Mouse (Mus musculus) liver, adult 2 months (tissue): ENCODE measurements at regions not wholly inside any gene's neighbourhood (a gene's known extent, or its start where the extent isn't known, plus 50 kb on each side); places are given as distances from the start of the nearest gene placed in this dataset.

Source experiments
- DNase-seq: peaks from one replicate; pipeline ENCODE4 v3.0.0-alpha.2; 2011; ENCODE audit warnings: low read depth, low spot score; ENCODE audit errors: extremely low read depth
- H3K27ac ChIP-seq: fragments of 200-500 bp; replicated peaks from 2 replicates; pipeline ENCODE4 v1.5.1; 2012; ENCODE audit warnings: low read depth, mild to moderate bottlenecking, control low read depth, inconsistent platforms, low read length; ENCODE audit not compliant: insufficient read depth
- H3K27me3 ChIP-seq: fragments of 200-500 bp; 2 replicates; pipeline ENCODE4 v1.6.1; 2012; ENCODE audit warnings: mild to moderate bottlenecking, moderate library complexity, low read length, inconsistent platforms; ENCODE audit not compliant: control insufficient read depth, insufficient read depth
- H3K36me3 ChIP-seq: fragments of 200-500 bp; 2 replicates; pipeline ENCODE4 v1.6.1; 2012; ENCODE audit warnings: low read length, inconsistent platforms; ENCODE audit not compliant: control insufficient read depth, insufficient read depth
- H3K4me1 ChIP-seq: fragments of 200-500 bp; 2 replicates; pipeline ENCODE4 v1.6.1; 2011; ENCODE audit warnings: low read length; ENCODE audit not compliant: control insufficient read depth, insufficient read depth
- H3K4me3 ChIP-seq: fragments of 200-500 bp; 2 replicates; pipeline ENCODE4 v1.5.1; 2011; ENCODE audit warnings: low read depth, mild to moderate bottlenecking, control low read depth, low read length, moderate library complexity; ENCODE audit not compliant: insufficient read depth
- H3K79me2 ChIP-seq: fragments of 200-500 bp; 2 replicates; pipeline ENCODE4 v1.6.1; 2012; ENCODE audit warnings: inconsistent platforms, mild to moderate bottlenecking, low read length, moderate library complexity; ENCODE audit not compliant: control insufficient read depth, insufficient read depth
- H3K9ac ChIP-seq: fragments of 200-500 bp; 2 replicates; pipeline ENCODE4 v1.6.1; 2012; ENCODE audit warnings: low read depth, mild to moderate bottlenecking, control low read depth, inconsistent platforms, low read length
- CTCF ChIP-seq: fragments of 200-500 bp; IDR thresholded peaks from 2 replicates; pipeline ENCODE4 v1.5.1; 2011; ENCODE audit warnings: low read depth, low read length, control low read depth
- POLR2A ChIP-seq: fragments of 200-500 bp; IDR thresholded peaks from 2 replicates; pipeline ENCODE4 v1.6.1; 2011; ENCODE audit warnings: low read length, control low read depth; ENCODE audit not compliant: insufficient read depth; ENCODE audit errors: extremely low read depth
- WGBS: fragments of 180-500 bp; shearing (Covaris S2); methylation state at CpG from one replicate; pipeline ENCODE4 v1.1.7; 2018; 5-methylcytosine and 5-hydroxymethylcytosine counted together

DNA sequence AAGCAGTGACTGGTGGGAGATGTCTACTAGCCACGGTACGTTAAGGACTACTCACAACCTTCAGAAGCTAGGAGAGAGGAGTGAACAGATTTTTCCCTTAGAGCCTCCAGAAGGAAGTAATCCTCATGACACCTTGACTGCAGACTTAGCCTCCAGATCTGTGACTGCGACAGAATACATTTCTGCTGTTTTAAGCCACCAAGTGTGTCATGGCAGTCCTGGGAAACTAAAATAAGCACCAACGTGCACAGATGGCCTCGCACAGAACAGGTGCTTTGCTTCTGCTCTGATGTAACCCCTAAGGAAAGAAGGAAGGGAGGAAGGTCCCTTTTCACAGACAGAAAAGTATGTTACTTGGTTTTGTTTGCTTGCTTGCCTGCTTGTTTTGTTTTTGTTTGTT is 151.5 kb upstream of the Adra1b start:
- 85% methylated on average over 5 of the region's 5 CpGs for WGBS

DNA sequence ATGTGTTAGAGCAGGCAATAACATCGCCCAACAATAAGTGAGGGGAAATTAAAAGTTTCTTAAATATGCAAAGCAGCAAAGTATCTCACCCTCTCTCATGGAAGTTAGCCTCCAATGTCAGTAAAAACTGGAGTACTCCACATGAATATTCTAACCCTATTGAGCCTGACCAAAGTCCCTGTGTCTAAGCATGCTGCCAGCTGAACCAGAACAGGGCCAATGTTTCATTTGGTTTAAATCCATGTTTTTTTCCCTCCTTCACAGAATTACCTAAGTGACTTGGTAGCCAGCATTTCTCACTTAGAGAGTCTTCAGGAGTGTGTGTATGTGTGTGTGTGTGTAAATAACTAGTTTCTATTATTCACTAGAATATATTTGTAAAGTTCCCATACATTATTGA is 161.4 kb upstream of the Adra1b start:
- Histone ChIP-seq H3K27me3 (no peaks in the 10 kb centered on the region), H3K27ac (no peak overlapping the region), H3K79me2 (no peaks in the 10 kb centered on the region), H3K4me1 (no peaks in the 10 kb centered on the region), H3K9ac (no peak overlapping the region), H3K36me3 (no peaks in the 10 kb centered on the region), H3K4me3 (no peak overlapping the region)
- TF ChIP-seq CTCF (no peak), POLR2A (no peak)
- DNase-seq = peak; percentile 79
- 88% methylated on average over 1 of the region's 1 CpGs for WGBS

More for the DNA sequence above, 151.5 kb upstream of the Adra1b start:
- Histone ChIP-seq H3K4me3 (no peak overlapping the region), H3K27ac (no peak overlapping the region), H3K4me1 (no peaks in the 10 kb centered on the region), H3K27me3 (no peaks in the 10 kb centered on the region), H3K9ac (no peak overlapping the region), H3K36me3 (no peaks in the 10 kb centered on the region), H3K79me2 (no peaks in the 10 kb centered on the region)
- TF ChIP-seq POLR2A (no peak), CTCF (no peak)
- DNase-seq = no peak

DNA sequence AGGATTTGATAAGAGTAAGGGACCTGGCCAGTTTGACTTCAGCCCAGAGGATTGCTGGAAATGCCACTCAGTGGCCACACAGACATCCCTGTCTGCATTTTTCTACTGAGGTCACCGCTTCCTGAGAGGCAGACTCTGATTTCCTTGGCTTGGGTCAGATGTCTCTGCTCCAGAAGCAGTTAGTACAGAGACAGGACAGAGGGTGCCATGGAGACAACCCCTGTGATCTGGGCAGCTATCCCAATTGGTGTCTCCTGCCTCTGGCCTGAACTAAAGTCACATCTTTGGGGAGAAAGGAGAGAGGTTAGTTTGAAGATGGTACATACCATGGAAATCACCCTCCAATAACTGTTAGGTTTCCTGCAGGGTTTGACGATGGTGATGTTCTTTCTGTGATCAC is 165.2 kb upstream of the Adra1b start:
- no peaks in the 10 kb centered on the region for H3K36me3 ChIP-seq
- WGBS = 89% methylated on average over 2 of the region's 2 CpGs
- H3K79me2 ChIP-seq = no peaks in the 10 kb centered on the region
- H3K27ac ChIP-seq = no peak overlapping the region
- no peak for TF ChIP-seq POLR2A
- no peak for TF ChIP-seq CTCF
- H3K27me3 ChIP-seq = no peaks in the 10 kb centered on the region
- DNase-seq = no peak
- no peak overlapping the region for H3K4me3 ChIP-seq
- no peak overlapping the region for H3K9ac ChIP-seq
- H3K4me1 ChIP-seq = no peaks in the 10 kb centered on the region

DNA sequence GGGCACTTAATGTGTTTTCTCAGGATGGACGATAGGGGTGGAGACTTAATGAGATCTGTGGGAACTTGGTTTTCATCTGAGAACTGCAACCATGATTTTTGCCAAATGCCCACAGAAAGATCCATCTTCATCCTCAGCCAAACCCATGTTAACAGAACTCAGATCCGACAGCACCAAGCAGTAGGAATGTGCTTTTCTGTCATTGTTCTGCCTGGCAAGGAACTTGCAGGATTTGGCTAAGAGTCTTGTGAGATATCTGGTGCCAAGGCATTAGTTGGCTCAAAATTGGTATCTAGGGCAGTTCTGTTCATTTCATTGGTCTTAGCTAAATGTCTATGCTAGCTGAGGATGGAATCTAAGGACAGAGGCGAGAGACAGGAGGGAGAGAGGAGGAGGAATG is 182.7 kb upstream of the Adra1b start:
- H3K27me3 ChIP-seq = no peaks in the 10 kb centered on the region
- no peak overlapping the region for H3K9ac ChIP-seq
- H3K4me1 ChIP-seq = no peaks in the 10 kb centered on the region
- H3K27ac ChIP-seq = no peak overlapping the region
- no peak overlapping the region for H3K4me3 ChIP-seq
- TF ChIP-seq POLR2A = no peak
- TF ChIP-seq CTCF = no peak
- H3K36me3 ChIP-seq = no peaks in the 10 kb centered on the region
- H3K79me2 ChIP-seq = no peaks in the 10 kb centered on the region
- DNase-seq = no peak
- WGBS = 76% methylated on average over 3 of the region's 3 CpGs

DNA sequence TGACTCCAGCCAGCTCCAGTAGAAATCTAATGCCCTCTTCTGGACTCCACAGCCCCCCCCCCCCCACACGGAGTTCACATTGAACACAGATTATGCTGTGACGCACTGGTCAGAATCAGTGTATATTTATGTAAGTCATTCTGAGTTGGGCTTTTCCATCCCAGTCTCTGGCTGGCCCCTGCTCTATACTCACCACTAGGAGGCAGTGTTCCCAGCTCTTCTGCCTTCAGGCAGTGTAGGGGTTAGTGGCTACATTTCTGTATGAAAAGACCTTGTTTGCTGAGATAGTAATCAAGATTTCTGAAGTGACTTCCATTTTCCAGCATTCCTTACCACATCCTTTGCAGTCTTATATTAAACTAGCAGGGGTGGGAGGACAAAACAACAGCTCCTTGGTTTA is 185.9 kb upstream of the Adra1b start:
- Histone ChIP-seq H3K4me1 (no peaks in the 10 kb centered on the region), H3K79me2 (no peaks in the 10 kb centered on the region), H3K27me3 (no peaks in the 10 kb centered on the region), H3K4me3 (no peak overlapping the region), H3K27ac (no peak overlapping the region), H3K9ac (no peak overlapping the region), H3K36me3 (no peaks in the 10 kb centered on the region)
- TF ChIP-seq CTCF = peak; percentile 43; the same call in 1 of the 2 replicates
- no peak for TF ChIP-seq POLR2A
- no peak for DNase-seq
- WGBS = 67% methylated on average over 2 of the region's 2 CpGs

DNA sequence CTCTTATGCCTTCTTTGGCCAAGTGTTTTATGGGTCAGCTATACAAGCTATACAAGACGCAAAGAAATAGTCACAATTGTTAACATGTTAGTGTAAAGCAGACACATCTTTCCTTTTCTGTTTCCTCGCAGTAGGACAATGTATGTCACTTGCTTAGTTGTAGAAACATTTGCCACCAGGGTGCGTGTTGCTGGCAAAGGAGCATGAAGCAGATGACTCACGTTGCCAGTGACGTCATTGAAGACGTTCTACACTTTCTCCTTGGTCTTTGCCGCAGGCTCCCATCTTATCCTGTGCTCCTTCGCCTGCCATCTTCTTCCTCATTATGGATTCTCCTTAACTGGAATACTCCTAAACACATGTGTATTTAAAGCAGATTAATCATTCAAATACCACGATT is 188.5 kb upstream of the Adra1b start:
- Histone ChIP-seq H3K27ac (no peak overlapping the region), H3K9ac (no peak overlapping the region), H3K36me3 (no peaks in the 10 kb centered on the region), H3K27me3 (no peaks in the 10 kb centered on the region), H3K79me2 (no peaks in the 10 kb centered on the region), H3K4me1 (no peaks in the 10 kb centered on the region), H3K4me3 (no peak overlapping the region)
- TF ChIP-seq POLR2A = no peak
- TF ChIP-seq CTCF = no peak
- no peak for DNase-seq
- WGBS = 88% methylated on average over 9 of the region's 9 CpGs
